Mouse (Mus musculus): ENCODE data around the gene Tmem94. TPM values are rescaled to one million over a fixed set of nuclear protein-coding genes. Genes with fewer than 3 reads are reported as not detected.
"Not testable (repeated sequence)": the region's sequence is repeated elsewhere in the genome, so short reads cannot be mapped to it uniquely, and the experiment has no call there.

Tmem94 gene
- polyA plus RNA-seq, 1 experiment from 2014 or later, result 34.5 TPM

GRCm38 (mm10) chr11:115742926-115743325 lies 22.3 kb upstream of the Tmem94 start:
- WGBS, result 82% methylated on average over 9 of the region's 9 CpGs
- Histone ChIP-seq H3K4me2 (replicated peaks; ENCODE audit: low read depth, low read length) (no peak overlapping the region), H3K27ac (ENCODE audit: low read length) (no peak overlapping the region), H3K9ac (replicated peaks; ENCODE audit: low read length) (no peak overlapping the region), H3K9me3 (ENCODE audit: low read length) (no peaks in the 10 kb centered on the region), H3K36me3 (ENCODE audit: insufficient read depth, low read length) (no peaks in the 10 kb centered on the region), H3K4me1 (ENCODE audit: insufficient read depth, low read length) (no peaks in the 10 kb centered on the region), H3K27me3 (ENCODE audit: insufficient read depth, low read length) (no peaks in the 10 kb centered on the region), H3K4me3 (ENCODE audit: low read length) (no peak overlapping the region)
- ATAC-seq (ENCODE audit: low FRiP score, low TSS enrichment), result no peak

- no peak for ATAC-seq (ENCODE audit: low FRiP score, low TSS enrichment)
- H3K9me3 ChIP-seq (ENCODE audit: low read length), result no peaks in the 10 kb centered on the region
- no peak overlapping the region for H3K9ac ChIP-seq (replicated peaks; ENCODE audit: low read length)
- WGBS, result 84% methylated on average over 5 of the region's 5 CpGs
- H3K4me1 ChIP-seq (ENCODE audit: insufficient read depth, low read length), result no peaks in the 10 kb centered on the region
- no peak overlapping the region for H3K27ac ChIP-seq (ENCODE audit: low read length)
- no peaks in the 10 kb centered on the region for H3K36me3 ChIP-seq (ENCODE audit: insufficient read depth, low read length)
- H3K4me2 ChIP-seq (replicated peaks; ENCODE audit: low read depth, low read length), result no peak overlapping the region
- no peaks in the 10 kb centered on the region for H3K27me3 ChIP-seq (ENCODE audit: insufficient read depth, low read length)
- no peak overlapping the region for H3K4me3 ChIP-seq (ENCODE audit: low read length)
These were observed 20.8 kb upstream of the Tmem94 start for GRCm38 (mm10) chr11:115744385-115744784.

GRCm38 (mm10) chr11:115746109-115746508 lies 19.1 kb upstream of the Tmem94 start:
- H3K4me3 ChIP-seq (ENCODE audit: low read length), result no peak overlapping the region
- WGBS, result 75% methylated on average over 1 of the region's 1 CpGs
- no peak for ATAC-seq (ENCODE audit: low FRiP score, low TSS enrichment)
- H3K4me1 ChIP-seq (ENCODE audit: insufficient read depth, low read length), result no peaks in the 10 kb centered on the region
- no peak overlapping the region for H3K9ac ChIP-seq (replicated peaks; ENCODE audit: low read length)
- H3K27ac ChIP-seq (ENCODE audit: low read length), result no peak overlapping the region
- H3K9me3 ChIP-seq (ENCODE audit: low read length), result no peaks in the 10 kb centered on the region
- H3K27me3 ChIP-seq (ENCODE audit: insufficient read depth, low read length), result no peaks in the 10 kb centered on the region
- H3K36me3 ChIP-seq (ENCODE audit: insufficient read depth, low read length), result no peaks in the 10 kb centered on the region
- no peak overlapping the region for H3K4me2 ChIP-seq (replicated peaks; ENCODE audit: low read depth, low read length)

GRCm38 (mm10) chr11:115746762-115747161 lies 18.5 kb upstream of the Tmem94 start:
- Histone ChIP-seq H3K9ac (replicated peaks; ENCODE audit: low read length) (no peak overlapping the region), H3K27me3 (ENCODE audit: insufficient read depth, low read length) (no peaks in the 10 kb centered on the region), H3K4me2 (replicated peaks; ENCODE audit: low read depth, low read length) (no peak overlapping the region), H3K36me3 (ENCODE audit: insufficient read depth, low read length) (no peaks in the 10 kb centered on the region), H3K4me3 (ENCODE audit: low read length) (no peak overlapping the region), H3K4me1 (ENCODE audit: insufficient read depth, low read length) (no peaks in the 10 kb centered on the region), H3K9me3 (ENCODE audit: low read length) (no peaks in the 10 kb centered on the region), H3K27ac (ENCODE audit: low read length) (no peak overlapping the region)
- 40% methylated on average over 8 of the region's 8 CpGs for WGBS
- ATAC-seq (ENCODE audit: low FRiP score, low TSS enrichment), result no peak

GRCm38 (mm10) chr11:115747351-115747750 lies 17.9 kb upstream of the Tmem94 start:
- H3K4me2 ChIP-seq (replicated peaks; ENCODE audit: low read depth, low read length), result peak overlapping the region; percentile 45
- H3K36me3 ChIP-seq (ENCODE audit: insufficient read depth, low read length), result no peaks in the 10 kb centered on the region
- 7% methylated on average over 9 of the region's 15 CpGs for WGBS
- peak overlapping the region; percentile 25; the same call in 1 of the 2 replicates for H3K4me3 ChIP-seq (ENCODE audit: low read length)
- ATAC-seq (ENCODE audit: low FRiP score, low TSS enrichment), result no peak
- H3K9me3 ChIP-seq (ENCODE audit: low read length), result no peaks in the 10 kb centered on the region
- no peak overlapping the region for H3K27ac ChIP-seq (ENCODE audit: low read length)
- no peaks in the 10 kb centered on the region for H3K27me3 ChIP-seq (ENCODE audit: insufficient read depth, low read length)
- H3K4me1 ChIP-seq (ENCODE audit: insufficient read depth, low read length), result no peaks in the 10 kb centered on the region
- 0 out of 2 replicates have a peak overlapping the region, but pooled peaks have one; percentile 31 for H3K9ac ChIP-seq (replicated peaks; ENCODE audit: low read length)

GRCm38 (mm10) chr11:115749834-115750233 lies 15.4 kb upstream of the Tmem94 start:
- Histone ChIP-seq H3K27ac (ENCODE audit: low read length) (no peak overlapping the region), H3K4me1 (ENCODE audit: insufficient read depth, low read length) (no peaks in the 10 kb centered on the region), H3K9ac (replicated peaks; ENCODE audit: low read length) (no peak overlapping the region), H3K27me3 (ENCODE audit: insufficient read depth, low read length) (no peaks in the 10 kb centered on the region), H3K9me3 (ENCODE audit: low read length) (no peaks in the 10 kb centered on the region), H3K4me3 (ENCODE audit: low read length) (no peak overlapping the region), H3K4me2 (replicated peaks; ENCODE audit: low read depth, low read length) (no peak overlapping the region), H3K36me3 (ENCODE audit: insufficient read depth, low read length) (no peaks in the 10 kb centered on the region)
- WGBS, result 89% methylated on average over 5 of the region's 5 CpGs
- ATAC-seq (ENCODE audit: low FRiP score, low TSS enrichment), result no peak

- Histone ChIP-seq H3K4me2 (replicated peaks; ENCODE audit: low read depth, low read length) (no peak overlapping the region), H3K9me3 (ENCODE audit: low read length) (no peaks in the 10 kb centered on the region), H3K27me3 (ENCODE audit: insufficient read depth, low read length) (no peaks in the 10 kb centered on the region), H3K36me3 (ENCODE audit: insufficient read depth, low read length) (no peaks in the 10 kb centered on the region), H3K4me3 (ENCODE audit: low read length) (no peak overlapping the region), H3K9ac (replicated peaks; ENCODE audit: low read length) (no peak overlapping the region), H3K27ac (ENCODE audit: low read length) (no peak overlapping the region), H3K4me1 (ENCODE audit: insufficient read depth, low read length) (no peaks in the 10 kb centered on the region)
- 63% methylated on average over 2 of the region's 2 CpGs for WGBS
- no peak for ATAC-seq (ENCODE audit: low FRiP score, low TSS enrichment)
These were observed 13.5 kb upstream of the Tmem94 start for GRCm38 (mm10) chr11:115751725-115752124.

GRCm38 (mm10) chr11:115752653-115753052 lies 12.6 kb upstream of the Tmem94 start:
- Histone ChIP-seq H3K4me3 (ENCODE audit: low read length) (no peak overlapping the region), H3K4me2 (replicated peaks; ENCODE audit: low read depth, low read length) (no peak overlapping the region), H3K36me3 (ENCODE audit: insufficient read depth, low read length) (no peaks in the 10 kb centered on the region), H3K9ac (replicated peaks; ENCODE audit: low read length) (no peak overlapping the region), H3K27me3 (ENCODE audit: insufficient read depth, low read length) (no peaks in the 10 kb centered on the region), H3K9me3 (ENCODE audit: low read length) (no peaks in the 10 kb centered on the region), H3K27ac (ENCODE audit: low read length) (no peak overlapping the region), H3K4me1 (ENCODE audit: insufficient read depth, low read length) (no peaks in the 10 kb centered on the region)
- ATAC-seq (ENCODE audit: low FRiP score, low TSS enrichment), result no peak; the same call in 1 of the 2 replicates
- 73% methylated on average over 7 of the region's 7 CpGs for WGBS

- no peak for ATAC-seq (ENCODE audit: low FRiP score, low TSS enrichment)
- no peaks in the 10 kb centered on the region for H3K4me1 ChIP-seq (ENCODE audit: insufficient read depth, low read length)
- H3K27me3 ChIP-seq (ENCODE audit: insufficient read depth, low read length), result no peaks in the 10 kb centered on the region
- WGBS, result 40% methylated on average over 4 of the region's 4 CpGs
- H3K9ac ChIP-seq (replicated peaks; ENCODE audit: low read length), result no peak overlapping the region
- no peaks in the 10 kb centered on the region for H3K36me3 ChIP-seq (ENCODE audit: insufficient read depth, low read length)
- no peaks in the 10 kb centered on the region for H3K9me3 ChIP-seq (ENCODE audit: low read length)
- H3K4me3 ChIP-seq (ENCODE audit: low read length), result no peak overlapping the region
- H3K4me2 ChIP-seq (replicated peaks; ENCODE audit: low read depth, low read length), result no peak overlapping the region
- 0 out of 2 replicates have a peak overlapping the region, but pooled peaks have one; percentile 7 for H3K27ac ChIP-seq (ENCODE audit: low read length)
These were observed 11.7 kb upstream of the Tmem94 start for GRCm38 (mm10) chr11:115753485-115753884.

- not testable (repeated sequence) for H3K9ac ChIP-seq (replicated peaks; ENCODE audit: low read length); H3K4me1 ChIP-seq (ENCODE audit: insufficient read depth, low read length); H3K4me3 ChIP-seq (ENCODE audit: low read length); H3K4me2 ChIP-seq (replicated peaks; ENCODE audit: low read depth, low read length); H3K9me3 ChIP-seq (ENCODE audit: low read length); ATAC-seq (ENCODE audit: low FRiP score, low TSS enrichment); H3K27ac ChIP-seq (ENCODE audit: low read length); H3K36me3 ChIP-seq (ENCODE audit: insufficient read depth, low read length); H3K27me3 ChIP-seq (ENCODE audit: insufficient read depth, low read length)
- 91% methylated on average over 7 of the region's 7 CpGs for WGBS
These were observed 3.1 kb upstream of the Tmem94 start for GRCm38 (mm10) chr11:115762176-115762575.

Data from kidney, embryonic 16.5 days (tissue).